Mouse (Mus musculus) liver, embryonic 14.5 days (tissue): ENCODE measurements at regions not wholly inside any gene's neighbourhood (a gene's known extent, or its start where the extent isn't known, plus 50 kb on each side); places are given as distances from the start of the nearest gene placed in this dataset.

Experiments
- CTCF ChIP-seq: IDR thresholded peaks from 2 replicates; pipeline ENCODE4 v1.5.1; 2016; ENCODE audit warnings: antibody characterized with exemption, low read depth, control low read depth
- EP300 ChIP-seq: IDR thresholded peaks from 2 replicates; pipeline ENCODE4 v1.6.1; 2016; ENCODE audit warnings: antibody characterized with exemption, low read depth

DNA sequence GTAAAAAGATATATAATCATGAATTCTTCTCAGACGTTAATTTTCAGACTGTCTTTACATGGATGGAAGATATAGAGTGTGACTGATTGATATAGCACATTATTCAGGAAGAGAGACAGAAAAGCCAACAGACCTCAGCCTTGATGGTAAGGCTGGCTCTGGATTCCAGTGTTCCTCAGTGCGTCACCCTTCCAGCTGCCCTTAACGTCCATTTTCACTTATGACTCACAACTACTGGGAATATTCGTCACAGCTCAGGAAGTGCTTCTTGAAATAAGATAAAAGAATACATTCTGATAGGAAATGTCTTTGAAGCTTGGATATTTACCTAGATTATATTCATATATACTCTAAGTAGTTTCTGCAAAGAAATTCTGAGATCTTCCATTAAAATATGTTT lies 923.8 kb downstream of the Flrt2 start:
- no peak for TF ChIP-seq CTCF
- TF ChIP-seq EP300 = no peak
